Comparison of ENCODE assay signal across 19 mouse cellular contexts in the genomic region with DNA sequence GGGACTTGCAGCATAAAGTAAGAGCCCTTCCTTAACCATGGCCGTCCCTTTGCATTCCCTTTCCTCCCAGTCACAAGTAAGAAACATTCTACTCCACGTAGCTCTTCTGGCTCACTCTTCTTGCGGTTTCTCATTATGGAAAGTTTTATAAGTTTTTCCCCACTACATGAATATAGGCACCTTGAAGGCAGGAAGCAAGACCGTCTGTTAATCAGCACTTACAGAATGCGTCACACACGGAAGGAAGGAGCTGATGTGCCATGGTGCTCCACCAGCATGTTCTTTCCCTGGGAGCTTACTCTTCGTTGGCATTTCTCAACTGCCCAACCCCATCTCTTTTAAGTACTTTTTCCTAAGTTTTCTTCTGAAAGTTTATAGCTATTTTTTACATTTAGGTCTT. TPM values are rescaled to one million over a fixed set of nuclear protein-coding genes. Genes with fewer than 3 reads are reported as not detected.
A peak's percentile ranks its signal among the peaks of the same experiment; 100 is the strongest.
DNase-seq lines count a peak whose midpoint lies in the region; ATAC-seq and TF ChIP-seq lines count a peak whose summit lies in the region.
"Had no signal": no experiment of that assay in that cellular context is flagged by ENCODE, and none has a peak within 500 bp of the region (broad histone marks: within the 10 kb centered on the region; RNA-seq: fewer than 3 reads in every experiment).

No protein-coding gene starts in this region.

- H3K9ac ChIP-seq in heart, embryonic 16.5 days (ENCODE audit: low read length): no peak overlapping the region
- no peak overlapping the region for H3K9ac ChIP-seq in CH12.LX (ENCODE audit: insufficient read depth, low read depth)
- no peak overlapping the region for H3K9ac ChIP-seq in liver, embryonic 16.5 days (ENCODE audit: low read depth, low read length)
- H3K9ac ChIP-seq: embryonic facial prominence, embryonic 13.5 days; forebrain, embryonic 15.5 days; midbrain, embryonic 13.5 days had no signal

- TF ChIP-seq POLR2A in CH12.LX (IDR thresholded peaks at IDR 0.05; ENCODE audit: low read depth, low read length): no peak

- TF ChIP-seq EP300 in CH12.LX (IDR thresholded peaks at IDR 0.05; ENCODE audit: low read length): 0 out of 2 replicates have a peak, but pooled peaks have one; percentile 28

- intact Hi-C loops in heart, postnatal 10 days (cut with DNase I): no loop called here

- WGBS in heart, embryonic 16.5 days: 61% methylated on average over 7 of the region's 7 CpGs
- 29% methylated on average over 7 of the region's 7 CpGs for WGBS in liver, embryonic 16.5 days (ENCODE audit: insufficient replicate concordance)
- WGBS in hindbrain, embryonic 10.5 days: 78% methylated on average over 7 of the region's 7 CpGs

- in situ Hi-C loops in CH12.LX (cut with MboI; ENCODE audit: low pct_ligation_motif_present, low pct_unique_long_range_greater_than_20kb, low sequenced_read_pairs): no loop called here

- H3K27me3 ChIP-seq in heart, embryonic 16.5 days (ENCODE audit: control insufficient read depth, insufficient read depth, low read length): no peaks in the 10 kb centered on the region
- no peaks in the 10 kb centered on the region for H3K27me3 ChIP-seq in CH12.LX (replicated peaks)
- H3K27me3 ChIP-seq in liver, embryonic 16.5 days (ENCODE audit: control insufficient read depth, insufficient read depth, low read depth, low read length): no peaks in the 10 kb centered on the region
- no peaks in the 10 kb centered on the region for H3K27me3 ChIP-seq in hindbrain, embryonic 10.5 days (ENCODE audit: insufficient read depth, poor library complexity, severe bottlenecking)
- H3K27me3 ChIP-seq: embryonic facial prominence, embryonic 13.5 days; forebrain, embryonic 15.5 days; midbrain, embryonic 13.5 days had no signal

- ATAC-seq in heart, embryonic 16.5 days (replicated peaks; ENCODE audit: extremely low read depth, insufficient read depth, low FRiP score): no peak
- ATAC-seq in common myeloid progenitor, adult 5-6 weeks (replicated peaks; ENCODE audit: low read depth, poor library complexity, severe bottlenecking): peak; percentile 91
- ATAC-seq in liver, embryonic 16.5 days (ENCODE audit: low read depth): 0 out of 2 replicates have a peak, but pooled peaks have one; percentile 47
- ATAC-seq: forebrain, embryonic 15.5 days; lung, postnatal 0 days; midbrain, embryonic 13.5 days had no signal

- DNase-seq in heart, postnatal 10 days: no peak
- DNase-seq in CH12.LX (ENCODE audit: extremely low read depth): peak; percentile 28
- no peak for DNase-seq in hindbrain, embryonic 10.5 days (ENCODE audit: low spot score)
- DNase-seq in urinary bladder, postnatal 10 days (ENCODE audit: low spot score): no peak
- DNase-seq in spleen, postnatal 36 days (ENCODE audit: low spot score in 2 of 2): no peak
- DNase-seq: adrenal gland, adult 8-10 months; cerebellum, postnatal 14 days; gastrocnemius, postnatal 10 days; heart, postnatal 14 days; kidney, postnatal 10 days; right cerebral cortex, postnatal 25 days; thymus, adult 2 months had no signal

- H3K9me3 ChIP-seq in heart, embryonic 16.5 days (replicated peaks; ENCODE audit: control insufficient read depth, low read length): peaks cover 5% of the 10 kb centered on the region
- no peaks in the 10 kb centered on the region for H3K9me3 ChIP-seq in CH12.LX (replicated peaks; ENCODE audit: low read length)
- H3K9me3 ChIP-seq in liver, embryonic 16.5 days (replicated peaks; ENCODE audit: control insufficient read depth, low read length): no peaks in the 10 kb centered on the region
- peaks cover 6% of the 10 kb centered on the region for H3K9me3 ChIP-seq in hindbrain, embryonic 10.5 days
- H3K9me3 ChIP-seq: embryonic facial prominence, embryonic 13.5 days; forebrain, embryonic 15.5 days; midbrain, embryonic 13.5 days had no signal

- H3K4me3 ChIP-seq in heart, embryonic 16.5 days (ENCODE audit: low read length): no peak overlapping the region
- H3K4me3 ChIP-seq in CH12.LX (replicated peaks in 1 of 3; ENCODE audit: low read depth in 2 of 3, low read length in 2 of 3, poor library complexity in 1 of 3): no peak overlapping the region
- H3K4me3 ChIP-seq in liver, embryonic 16.5 days (ENCODE audit: low read depth, low read length): no peak overlapping the region
- no peak overlapping the region for H3K4me3 ChIP-seq in hindbrain, embryonic 10.5 days
- H3K4me3 ChIP-seq: embryonic facial prominence, embryonic 13.5 days; forebrain, embryonic 15.5 days; midbrain, embryonic 13.5 days had no signal

- no peak for TF ChIP-seq CTCF in CH12.LX (conservative IDR thresholded peaks at IDR 0.05 in 1 of 2, IDR thresholded peaks at IDR 0.05 in 1 of 2; ENCODE audit: low read depth in 2 of 2, low read length in 2 of 2)

- no peak overlapping the region for H3K4me2 ChIP-seq in heart, embryonic 16.5 days (ENCODE audit: low read depth, low read length)
- peak overlapping the region; percentile 50 for H3K4me2 ChIP-seq in CH12.LX (ENCODE audit: insufficient read depth, low read depth, poor library complexity, severe bottlenecking)
- 0 out of 2 replicates have a peak overlapping the region, but pooled peaks have one; percentile 9 for H3K4me2 ChIP-seq in liver, embryonic 16.5 days (ENCODE audit: low read depth, low read length)
- H3K4me2 ChIP-seq: embryonic facial prominence, embryonic 13.5 days; forebrain, embryonic 15.5 days; midbrain, embryonic 13.5 days had no signal

- peaks cover 14% of the 10 kb centered on the region; the same call in 1 of the 2 replicates for H3K79me2 ChIP-seq in CH12.LX (replicated peaks; ENCODE audit: control insufficient read depth, extremely low read depth, insufficient read depth, poor library complexity, severe bottlenecking)

- dilution Hi-C loops in CH12.LX (cut with MboI; ENCODE audit: extremely low pct_ligation_motif_present, extremely low pct_unique_long_range_greater_than_20kb, low sequenced_read_pairs): no loop called here

- H3K27ac ChIP-seq in heart, embryonic 16.5 days (ENCODE audit: low read length): peak overlapping the region; percentile 0; the same call in 1 of the 2 replicates
- H3K27ac ChIP-seq in CH12.LX (ENCODE audit: insufficient read depth, low read depth): no peak overlapping the region
- peak overlapping the region; percentile 57; the same call in 1 of the 2 replicates for H3K27ac ChIP-seq in liver, embryonic 16.5 days (ENCODE audit: low read length)
- H3K27ac ChIP-seq in hindbrain, embryonic 10.5 days: no peak overlapping the region
- H3K27ac ChIP-seq: embryonic facial prominence, embryonic 13.5 days; forebrain, embryonic 15.5 days; midbrain, embryonic 13.5 days had no signal

- H3K36me3 ChIP-seq in heart, embryonic 16.5 days (ENCODE audit: control insufficient read depth, insufficient read depth): peaks cover 5% of the 10 kb centered on the region
- peaks cover 0 to 6% of the 10 kb centered on the region in 2 experiments for H3K36me3 ChIP-seq in CH12.LX (replicated peaks in 1 of 2; ENCODE audit: control insufficient read depth in 1 of 2, insufficient read depth in 1 of 2, low read length in 1 of 2)
- peaks cover 3% of the 10 kb centered on the region; the same call in 1 of the 2 replicates for H3K36me3 ChIP-seq in liver, embryonic 16.5 days (ENCODE audit: control insufficient read depth, insufficient read depth)
- peaks cover 11% of the 10 kb centered on the region for H3K36me3 ChIP-seq in hindbrain, embryonic 10.5 days
- H3K36me3 ChIP-seq: forebrain, embryonic 15.5 days had no signal

- no peaks in the 10 kb centered on the region for H3K4me1 ChIP-seq in heart, embryonic 16.5 days (ENCODE audit: control insufficient read depth, insufficient read depth, low read length)
- peaks cover 0 to 16% of the 10 kb centered on the region in 2 experiments; a peak in 2 of 4 replicates for H3K4me1 ChIP-seq in CH12.LX (ENCODE audit: control insufficient read depth in 1 of 2, insufficient read depth in 2 of 2)
- peaks cover 7% of the 10 kb centered on the region for H3K4me1 ChIP-seq in liver, embryonic 16.5 days (ENCODE audit: control insufficient read depth, low read depth, low read length)
- 0 out of 2 replicates have a peak, but pooled peaks cover 7% of the 10 kb centered on the region for H3K4me1 ChIP-seq in hindbrain, embryonic 10.5 days (replicated peaks)
- H3K4me1 ChIP-seq: forebrain, embryonic 15.5 days; midbrain, embryonic 13.5 days had no signal

- TF ChIP-seq RAD21 in CH12.LX (IDR thresholded peaks at IDR 0.05; ENCODE audit: low read depth, low read length): no peak

TF ChIP-seq in CH12.LX, 34 proteins besides CTCF, POLR2A, EP300 and RAD21:
- no peak for TF ChIP-seq USF1 (IDR thresholded peaks at IDR 0.05; ENCODE audit: low read depth, low read length)
- 0 out of 2 replicates have a peak, but pooled peaks have one; percentile 10 for TF ChIP-seq JUND (conservative IDR thresholded peaks at IDR 0.05; ENCODE audit: low read depth, low read length)
- TF ChIP-seq USF2 (conservative IDR thresholded peaks at IDR 0.05; ENCODE audit: low read depth, low read length): no peak
TF ChIP-seq in CH12.LX: peak in this region for 1.

RNA-seq across cellular contexts. Expression of a gene that starts 27.5 kb away (rescaled TPM):
- polyA plus RNA-seq in heart, embryonic 16.5 days (2015; fragmentation: Nextera tagmentation; extraction: Ambion mirVana): 57.6 and 73.1 TPM in 2 replicates
- total RNA-seq in heart, postnatal 10 days (2021): 10 to 100 TPM; 33.4 to 37.4 TPM
- 38.8 and 42.2 TPM in 2 replicates for total RNA-seq in CH12.LX (2012; rRNA removed)
- 95.7 and 106 TPM in 2 replicates for total RNA-seq in CH12.LX (2014; rRNA removed)
- 41.0 and 43.4 TPM in 2 replicates for polyA plus RNA-seq in CH12.LX (2012; ENCODE audit: insufficient read length, low read depth)
- total RNA-seq in common myeloid progenitor, adult 5-6 weeks (2017): 34.9 and 36.0 TPM in 2 replicates
- polyA plus RNA-seq in liver, embryonic 16.5 days (2015; fragmentation: Nextera tagmentation; extraction: Ambion mirVana): 33.8 and 40.1 TPM in 2 replicates
- 112 and 124 TPM in 2 replicates for polyA plus RNA-seq in hindbrain, embryonic 10.5 days (2016; fragmentation: Nextera tagmentation; extraction: Ambion mirVana)

RNA-seq across cellular contexts. Expression of a gene that starts 27.8 kb away (rescaled TPM):
- 32.0 and 36.0 TPM in 2 replicates for polyA plus RNA-seq in heart, embryonic 16.5 days (2015; fragmentation: Nextera tagmentation; extraction: Ambion mirVana)
- 10 to 100 TPM; 35.8 to 36.7 TPM for total RNA-seq in heart, postnatal 10 days (2021)
- total RNA-seq in CH12.LX (2012; rRNA removed) (14.1 and 15.4 TPM in 2 replicates), CH12.LX (2014; rRNA removed) (25.8 and 27.1 TPM in 2 replicates)
- 20.4 and 23.7 TPM in 2 replicates for polyA plus RNA-seq in CH12.LX (2012; ENCODE audit: insufficient read length, low read depth)
- 54.7 and 60.6 TPM in 2 replicates for total RNA-seq in common myeloid progenitor, adult 5-6 weeks (2017)
- 16.6 TPM in 2 replicates for polyA plus RNA-seq in liver, embryonic 16.5 days (2015; fragmentation: Nextera tagmentation; extraction: Ambion mirVana)
- polyA plus RNA-seq in hindbrain, embryonic 10.5 days (2016; fragmentation: Nextera tagmentation; extraction: Ambion mirVana): 56.3 and 57.8 TPM in 2 replicates

Comparison
In these comparisons a context has a peak if more than half of its experiments do, and no peak if none do; other contexts are left out.
1. H3K27ac ChIP-seq: peak in heart, embryonic 16.5 days (single experiment) and liver, embryonic 16.5 days (single experiment); none in CH12.LX (single experiment) and hindbrain, embryonic 10.5 days (single experiment).